Mouse (Mus musculus): Measurements from ENCODE around the gene 4931408C20Rik.
A peak's percentile ranks its signal among the peaks of the same experiment; 100 is the strongest.

4931408C20Rik gene

GRCm38 (mm10) chr1:26686842-26687760 lies at the start of gene 4931408C20Rik:
TSS of gene 4931408C20Rik (minus strand) at chr1:26687460.
- peak in 1 of 2 experiments; percentile 6 for DNase-seq (ENCODE audit: low spot score in 2 of 2)

- peak in 1 of 2 experiments; percentile 4 for DNase-seq (ENCODE audit: low spot score in 2 of 2)
Observed at GRCm38 (mm10) chr1:26687926-26688325, 666 bp upstream of the 4931408C20Rik start.

GRCm38 (mm10) chr1:26685952-26686693 lies 1.1 kb downstream of the 4931408C20Rik start:
- no peak for DNase-seq (ENCODE audit: low spot score in 2 of 2)

- DNase-seq (ENCODE audit: low spot score in 2 of 2), result no peak
Observed at GRCm38 (mm10) chr1:26685383-26685782, 1.9 kb downstream of the 4931408C20Rik start.

- DNase-seq (ENCODE audit: low spot score in 2 of 2), result no peak
Observed at GRCm38 (mm10) chr1:26649704-26650388, 37.4 kb downstream of the 4931408C20Rik start.

GRCm38 (mm10) chr1:26636051-26636450 lies 51.2 kb downstream of the 4931408C20Rik start:
- DNase-seq (ENCODE audit: low spot score in 2 of 2), result no peak
